Mouse (Mus musculus) heart, embryonic 16.5 days (tissue): ENCODE measurements around the gene Chst5. TPM values are rescaled to one million over a fixed set of nuclear protein-coding genes. Genes with fewer than 3 reads are reported as not detected.
"Not testable (repeated sequence)": the region's sequence is repeated elsewhere in the genome, so short reads cannot be mapped to it uniquely, and the experiment has no call there.

Source experiments
- ATAC-seq: fragments of 200-750 bp; cut with Nextera tagmentation; replicated peaks from 2 replicates; pipeline ENCODE4 v1.8.0; 2017; ENCODE audit warnings: moderate number of reproducible peaks; ENCODE audit not compliant: insufficient read depth, low FRiP score; ENCODE audit errors: extremely low read depth
- H3K27ac ChIP-seq: fragments of 300-500 bp; sonication (generic); 2 replicates; pipeline ENCODE4 v1.5.1; 2014; ENCODE audit warnings: mild to moderate bottlenecking, low read length, control low read depth, moderate library complexity
- H3K27me3 ChIP-seq: fragments of 300-500 bp; sonication (generic); 2 replicates; pipeline ENCODE4 v1.6.1; 2014; ENCODE audit warnings: low read length, mixed read lengths; ENCODE audit not compliant: control insufficient read depth, insufficient read depth
- H3K36me3 ChIP-seq: fragments of 300-500 bp; sonication (generic); 2 replicates; pipeline ENCODE4 v1.6.1; 2014; ENCODE audit not compliant: control insufficient read depth, insufficient read depth
- H3K4me1 ChIP-seq: fragments of 300-500 bp; sonication (generic); 2 replicates; pipeline ENCODE4 v1.6.1; 2014; ENCODE audit warnings: low read length, mixed read lengths; ENCODE audit not compliant: control insufficient read depth, insufficient read depth
- H3K4me2 ChIP-seq: fragments of 300-500 bp; sonication (generic); 2 replicates; pipeline ENCODE4 v1.6.1; 2014; ENCODE audit warnings: low read depth, mild to moderate bottlenecking, control low read depth, low read length
- H3K4me3 ChIP-seq: fragments of 300-500 bp; sonication (generic); 2 replicates; pipeline ENCODE4 v1.5.1; 2014; ENCODE audit warnings: mild to moderate bottlenecking, control low read depth, low read length
- H3K9ac ChIP-seq: fragments of 300-500 bp; sonication (generic); 2 replicates; pipeline ENCODE4 v1.6.1; 2014; ENCODE audit warnings: low read length, control low read depth
- H3K9me3 ChIP-seq: fragments of 300-500 bp; sonication (generic); replicated peaks from 2 replicates; pipeline ENCODE4 v1.6.1; 2016; ENCODE audit warnings: low read length; ENCODE audit not compliant: control insufficient read depth
- WGBS: fragments of 180-500 bp; shearing (Covaris S2); extraction: QIAGEN DNeasy Blood & Tissue Kit; methylation state at CpG from one replicate; pipeline ENCODE4 v1.1.7; 2014; 5-methylcytosine and 5-hydroxymethylcytosine counted together
- polyA plus RNA-seq: library from polyadenylated mRNA; unstranded; fragments of >200 nt; fragmentation: Nextera tagmentation; extraction: Ambion mirVana; gene quantifications from 2 replicates; pipeline ENCODE4 v1.2.1, GENCODE M21; 2015

Chst5 gene
- polyA plus RNA-seq, 1 experiment from 2014 or later: 0.41 TPM

GRCm38 (mm10) chr8:111868664-111869063, 41.6 kb downstream of the Chst5 start:
- no peak for ATAC-seq

GRCm38 (mm10) chr8:111865857-111866256, 44.4 kb downstream of the Chst5 start:
- Histone ChIP-seq H3K27me3 (no peaks in the 10 kb centered on the region), H3K4me3 (no peak overlapping the region), H3K4me1 (no peaks in the 10 kb centered on the region), H3K4me2 (no peak overlapping the region), H3K36me3 (peaks cover 3% of the 10 kb centered on the region; the same call in 1 of the 2 replicates), H3K9me3 (no peaks in the 10 kb centered on the region), H3K27ac (no peak overlapping the region), H3K9ac (no peak overlapping the region)
- 70% methylated on average over 6 of the region's 6 CpGs for WGBS
- ATAC-seq: no peak

More at GRCm38 (mm10) chr8:111868664-111869063, 41.6 kb downstream of the Chst5 start:
- no peak overlapping the region for H3K4me3 ChIP-seq
- peaks cover 3% of the 10 kb centered on the region; the same call in 1 of the 2 replicates for H3K36me3 ChIP-seq
- no peaks in the 10 kb centered on the region for H3K4me1 ChIP-seq
- H3K27ac ChIP-seq: no peak overlapping the region
- H3K27me3 ChIP-seq: no peaks in the 10 kb centered on the region
- no peaks in the 10 kb centered on the region for H3K9me3 ChIP-seq
- H3K4me2 ChIP-seq: no peak overlapping the region
- no peak overlapping the region for H3K9ac ChIP-seq
- WGBS: 55% methylated on average over 2 of the region's 2 CpGs

- ATAC-seq: no peak
- H3K4me3 ChIP-seq: no peak overlapping the region
- H3K27ac ChIP-seq: no peak overlapping the region
- 86% methylated on average over 8 of the region's 8 CpGs for WGBS
- H3K27me3 ChIP-seq: no peaks in the 10 kb centered on the region
- H3K4me2 ChIP-seq: no peak overlapping the region
- no peaks in the 10 kb centered on the region for H3K4me1 ChIP-seq
- H3K9me3 ChIP-seq: no peaks in the 10 kb centered on the region
- no peak overlapping the region for H3K9ac ChIP-seq
- peaks cover 3% of the 10 kb centered on the region; the same call in 1 of the 2 replicates for H3K36me3 ChIP-seq
Observed at GRCm38 (mm10) chr8:111865130-111865852, 45.0 kb downstream of the Chst5 start.

- Histone ChIP-seq H3K36me3 (peaks cover 3% of the 10 kb centered on the region; the same call in 1 of the 2 replicates), H3K9ac (no peak overlapping the region), H3K4me2 (no peak overlapping the region), H3K4me1 (no peaks in the 10 kb centered on the region), H3K9me3 (no peaks in the 10 kb centered on the region), H3K27ac (no peak overlapping the region), H3K27me3 (no peaks in the 10 kb centered on the region), H3K4me3 (no peak overlapping the region)
- WGBS: 83% methylated on average over 8 of the region's 8 CpGs
- ATAC-seq: no peak
Observed at GRCm38 (mm10) chr8:111864648-111865047, 45.6 kb downstream of the Chst5 start.

- no peak overlapping the region for H3K9ac ChIP-seq
- 61% methylated on average over 4 of the region's 4 CpGs for WGBS
- H3K27ac ChIP-seq: no peak overlapping the region
- no peaks in the 10 kb centered on the region for H3K4me1 ChIP-seq
- no peaks in the 10 kb centered on the region for H3K9me3 ChIP-seq
- peaks cover 3% of the 10 kb centered on the region; the same call in 1 of the 2 replicates for H3K36me3 ChIP-seq
- H3K4me3 ChIP-seq: no peak overlapping the region
- no peaks in the 10 kb centered on the region for H3K27me3 ChIP-seq
- H3K4me2 ChIP-seq: no peak overlapping the region
- ATAC-seq: no peak
Observed at GRCm38 (mm10) chr8:111863280-111863679, 47.0 kb downstream of the Chst5 start.

- Histone ChIP-seq H3K27ac (no peak overlapping the region), H3K4me3 (no peak overlapping the region), H3K4me2 (no peak overlapping the region), H3K9me3 (no peaks in the 10 kb centered on the region), H3K9ac (no peak overlapping the region), H3K4me1 (peaks cover 10% of the 10 kb centered on the region), H3K36me3 (no peaks in the 10 kb centered on the region), H3K27me3 (no peaks in the 10 kb centered on the region)
- 80% methylated on average over 12 of the region's 12 CpGs for WGBS
- no peak for ATAC-seq
Observed at GRCm38 (mm10) chr8:111855977-111856376, 54.3 kb downstream of the Chst5 start.

GRCm38 (mm10) chr8:111853861-111854501, 56.3 kb downstream of the Chst5 start, which contains the start of gene Cfdp1:
Gene Cfdp1 (minus strand): TSS chr8:111854291.
- Histone ChIP-seq H3K4me3 (peak within 1 kb of the TSS; percentile 80), H3K4me2 (peak within 1 kb of the TSS; percentile 81), H3K36me3 (no peaks in the 10 kb centered on the region), H3K9ac (peak within 1 kb of the TSS; percentile 84), H3K27me3 (no peaks in the 10 kb centered on the region), H3K27ac (peak within 1 kb of the TSS; percentile 53), H3K9me3 (no peaks in the 10 kb centered on the region), H3K4me1 (peaks cover 10% of the 10 kb centered on the region)
- under 1% methylated on average over 53 of the region's 53 CpGs for WGBS
- peak; percentile 100 for ATAC-seq

GRCm38 (mm10) chr8:111853219-111853618, 57.0 kb downstream of the Chst5 start:
- Histone ChIP-seq H3K4me3 (peak overlapping the region; percentile 80), H3K9ac (peak overlapping the region; percentile 84), H3K4me1 (peaks cover 10% of the 10 kb centered on the region), H3K4me2 (peak overlapping the region; percentile 81)
- not testable (repeated sequence) for H3K27ac ChIP-seq, H3K36me3 ChIP-seq, ATAC-seq, H3K27me3 ChIP-seq, H3K9me3 ChIP-seq
- WGBS: 46% methylated on average over 12 of the region's 12 CpGs

GRCm38 (mm10) chr8:111846746-111847145, 63.5 kb downstream of the Chst5 start:
- Histone ChIP-seq H3K9ac (no peak overlapping the region), H3K27me3 (no peaks in the 10 kb centered on the region), H3K36me3 (peaks cover 12% of the 10 kb centered on the region; the same call in 1 of the 2 replicates), H3K4me1 (no peaks in the 10 kb centered on the region), H3K9me3 (no peaks in the 10 kb centered on the region), H3K4me3 (no peak overlapping the region), H3K27ac (no peak overlapping the region), H3K4me2 (no peak overlapping the region)
- no peak for ATAC-seq
- WGBS: 91% methylated on average over 6 of the region's 6 CpGs
